ENCODE assay signal across 28 mouse cellular contexts in genomic region chr16:90822284-90822935, GRCm38 (mm10). TPM values are rescaled to one million over a fixed set of nuclear protein-coding genes. Genes with fewer than 3 reads are reported as not detected.
DNase-seq lines count a peak whose midpoint lies in the region; ATAC-seq lines count a peak whose summit lies in the region.
"Had no signal": no experiment of that assay in that cellular context is flagged by ENCODE, and none has a peak within 500 bp of the region (broad histone marks: within the 10 kb centered on the region; RNA-seq: fewer than 3 reads in every experiment).

No protein-coding gene starts in this region.

- 49% methylated on average over 10 of the region's 10 CpGs for WGBS in liver, embryonic 15.5 days (ENCODE audit: insufficient replicate concordance)
- 82% methylated on average over 10 of the region's 10 CpGs for WGBS in stomach, embryonic 15.5 days

- H3K27ac ChIP-seq in liver, embryonic 15.5 days (replicated peaks): peak overlapping the region; percentile 81
- H3K27ac ChIP-seq in stomach, embryonic 15.5 days: no peak overlapping the region
- H3K27ac ChIP-seq: embryonic facial prominence, embryonic 12.5 days; hindbrain, embryonic 13.5 days; kidney, postnatal 0 days; limb, embryonic 10.5 days; limb, embryonic 15.5 days; neural tube, embryonic 12.5 days had no signal

- no peaks in the 10 kb centered on the region for H3K36me3 ChIP-seq in liver, embryonic 15.5 days (replicated peaks)
- no peaks in the 10 kb centered on the region for H3K36me3 ChIP-seq in stomach, embryonic 15.5 days
- H3K36me3 ChIP-seq: embryonic facial prominence, embryonic 12.5 days; hindbrain, embryonic 13.5 days; limb, embryonic 10.5 days; limb, embryonic 15.5 days; lung, embryonic 15.5 days; neural tube, embryonic 12.5 days had no signal

- peak; percentile 30 for DNase-seq in c-Kit-negative CD71-positive TER-119-positive erythroid progenitor cells, embryonic 14.5 days (ENCODE audit: low read depth, low spot score)
- peak; percentile 76 for DNase-seq in liver
- DNase-seq in layer of hippocampus, postnatal 10 days (ENCODE audit: low spot score in 2 of 2): no peak
- no peak for DNase-seq in adrenal gland, postnatal 4 days (ENCODE audit: low spot score in 2 of 2)
- DNase-seq in thymus, postnatal 10 days (ENCODE audit: low spot score in 2 of 2): no peak
- DNase-seq: adrenal gland, postnatal 14 days; cerebellum, adult 11 months; embryo, embryonic 11 days; kidney, adult 8-10 months; kidney, postnatal 4 days; right cerebral cortex, adult 18-20 months; spleen, adult 18-20 months; thymus, postnatal 4 days had no signal

- peak; percentile 98 for ATAC-seq in liver, embryonic 15.5 days (ENCODE audit: insufficient read depth)
- ATAC-seq in stomach, embryonic 15.5 days (ENCODE audit: insufficient read depth, low FRiP score, low read depth): peak; percentile 71
- no peak for ATAC-seq in frontal cortex, adult (ENCODE audit: low TSS enrichment)
- ATAC-seq: forebrain, embryonic 14.5 days; intestine, embryonic 16.5 days had no signal

- no peak overlapping the region for H3K9ac ChIP-seq in liver, embryonic 15.5 days
- no peak overlapping the region for H3K9ac ChIP-seq in stomach, embryonic 15.5 days
- H3K9ac ChIP-seq: embryonic facial prominence, embryonic 12.5 days; hindbrain, embryonic 13.5 days; limb, embryonic 15.5 days; lung, embryonic 15.5 days; neural tube, embryonic 12.5 days had no signal

- H3K4me1 ChIP-seq in liver, embryonic 15.5 days (replicated peaks): peaks cover 41% of the 10 kb centered on the region
- no peaks in the 10 kb centered on the region for H3K4me1 ChIP-seq in stomach, embryonic 15.5 days
- H3K4me1 ChIP-seq: embryonic facial prominence, embryonic 12.5 days; hindbrain, embryonic 13.5 days; limb, embryonic 10.5 days; limb, embryonic 15.5 days; lung, embryonic 15.5 days; neural tube, embryonic 12.5 days had no signal

- peaks cover 55% of the 10 kb centered on the region for H3K27me3 ChIP-seq in liver, embryonic 15.5 days
- H3K27me3 ChIP-seq in stomach, embryonic 15.5 days (replicated peaks): no peaks in the 10 kb centered on the region
- H3K27me3 ChIP-seq: embryonic facial prominence, embryonic 12.5 days; limb, embryonic 15.5 days; neural tube, embryonic 12.5 days had no signal

- peak overlapping the region; percentile 21 for H3K4me3 ChIP-seq in liver, embryonic 15.5 days (replicated peaks)
- H3K4me3 ChIP-seq in stomach, embryonic 15.5 days (replicated peaks): no peak overlapping the region
- H3K4me3 ChIP-seq: embryonic facial prominence, embryonic 12.5 days; hindbrain, embryonic 13.5 days; limb, embryonic 10.5 days; limb, embryonic 15.5 days; lung, embryonic 15.5 days; myocyte; neural tube, embryonic 12.5 days had no signal

- H3K9me3 ChIP-seq in liver, embryonic 15.5 days (replicated peaks): no peaks in the 10 kb centered on the region
- no peaks in the 10 kb centered on the region for H3K9me3 ChIP-seq in stomach, embryonic 15.5 days
- H3K9me3 ChIP-seq: embryonic facial prominence, embryonic 12.5 days; hindbrain, embryonic 13.5 days; limb, embryonic 10.5 days; limb, embryonic 15.5 days; lung, embryonic 15.5 days; neural tube, embryonic 12.5 days had no signal

- peak overlapping the region; percentile 52 for H3K4me2 ChIP-seq in liver, embryonic 15.5 days
- no peak overlapping the region for H3K4me2 ChIP-seq in stomach, embryonic 15.5 days
- H3K4me2 ChIP-seq: embryonic facial prominence, embryonic 12.5 days; hindbrain, embryonic 13.5 days; limb, embryonic 15.5 days; lung, embryonic 15.5 days; midbrain, embryonic 11.5 days; neural tube, embryonic 12.5 days had no signal

RNA-seq across cellular contexts. Expression of gene Eva1c, which starts 4.1 kb away (rescaled TPM):
- polyA plus RNA-seq in liver, embryonic 15.5 days (2015; fragmentation: Nextera tagmentation; extraction: Ambion mirVana): 0.39 and 0.48 TPM in 2 replicates
- polyA plus RNA-seq in stomach, embryonic 15.5 days (2015; fragmentation: Nextera tagmentation; extraction: Ambion mirVana): 1.7 and 1.9 TPM in 2 replicates
- 1 to 10 TPM; 1.3 to 1.4 TPM for total RNA-seq in layer of hippocampus, postnatal 10 days (2021)
- total RNA-seq in adrenal gland, postnatal 4 days (2021): 1 to 10 TPM; 5.1 to 5.8 TPM
- total RNA-seq: megakaryocyte progenitor cell, adult 5-6 weeks had no signal

RNA-seq across cellular contexts. Expression of gene Urb1, which starts 12.2 kb away (rescaled TPM):
- polyA plus RNA-seq in liver, embryonic 15.5 days (2015; fragmentation: Nextera tagmentation; extraction: Ambion mirVana): 4.3 and 4.5 TPM in 2 replicates
- 6.4 and 9.0 TPM in 2 replicates for polyA plus RNA-seq in stomach, embryonic 15.5 days (2015; fragmentation: Nextera tagmentation; extraction: Ambion mirVana)
- 10 to 100 TPM; 17.2 to 18.7 TPM for total RNA-seq in layer of hippocampus, postnatal 10 days (2021)
- 10 to 100 TPM; 14.9 to 18.7 TPM for total RNA-seq in adrenal gland, postnatal 4 days (2021)

Comparison
In these comparisons a context has a peak if more than half of its experiments do, and no peak if none do; other contexts are left out.
1. DNase-seq: peak in c-Kit-negative CD71-positive TER-119-positive erythroid progenitor cells, embryonic 14.5 days (single experiment) and liver (single experiment); none in layer of hippocampus, postnatal 10 days (0 of 2), adrenal gland, postnatal 4 days (0 of 2) and thymus, postnatal 10 days (0 of 2).